Mouse (Mus musculus): ENCODE results near the gene Kctd4.

Kctd4 gene

GRCm38 (mm10) chr14:75989168-75989567, 34.4 kb downstream of the Kctd4 start:
- DNase-seq (ENCODE audit: extremely low read depth, low read depth) = no peak

- DNase-seq (ENCODE audit: extremely low read depth, low read depth) = no peak
Measured at GRCm38 (mm10) chr14:75990936-75991335, 36.1 kb downstream of the Kctd4 start.

- DNase-seq (ENCODE audit: extremely low read depth, low read depth) = no peak
Measured at GRCm38 (mm10) chr14:75992371-75992770, 37.6 kb downstream of the Kctd4 start.

- DNase-seq (ENCODE audit: extremely low read depth, low read depth) = no peak
Measured at GRCm38 (mm10) chr14:75998082-75998481, 43.3 kb downstream of the Kctd4 start.

DNA sequence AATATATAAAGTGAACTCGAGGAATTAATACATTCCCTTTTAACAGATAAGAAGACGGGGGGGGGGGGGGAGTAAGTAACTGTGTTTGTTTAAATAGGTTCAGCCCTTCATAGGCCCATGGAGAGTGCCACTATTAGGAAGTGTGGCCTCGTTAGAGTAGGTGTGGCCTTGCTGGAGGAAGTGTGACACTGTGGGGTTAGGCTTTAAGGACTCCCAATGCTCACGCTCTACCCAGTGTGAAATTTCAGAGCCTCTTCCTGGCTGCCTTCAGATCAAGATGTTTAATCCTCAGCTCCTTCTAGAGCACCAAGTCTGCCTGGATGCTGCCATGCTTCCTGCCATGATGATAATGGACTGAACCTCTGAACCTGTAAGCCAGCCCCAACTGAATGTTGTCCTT, 47.0 kb downstream of the Kctd4 start:
- DNase-seq (ENCODE audit: extremely low read depth, low read depth) = peak; percentile 12

GRCm38 (mm10) chr14:76005011-76005410, 50.2 kb downstream of the Kctd4 start:
- DNase-seq (ENCODE audit: extremely low read depth, low read depth) = no peak

DNA sequence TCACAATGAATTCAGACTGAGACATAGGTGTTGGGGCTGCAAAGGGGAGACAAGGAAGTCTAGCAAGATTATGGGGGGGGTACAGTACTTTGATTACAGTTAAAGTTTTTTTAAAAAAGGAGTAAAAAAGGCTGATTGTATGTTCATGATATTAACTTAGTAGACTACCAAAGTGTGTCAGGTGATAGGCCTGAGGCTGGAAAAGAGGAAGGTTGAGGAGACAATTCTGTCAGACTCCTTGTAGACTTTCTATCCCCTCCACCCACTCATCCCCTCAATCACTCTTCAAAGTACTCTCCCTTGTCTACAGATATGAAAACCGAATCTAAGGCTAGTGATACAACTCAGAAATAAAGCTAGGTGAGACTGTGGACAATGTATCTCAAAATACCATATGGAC, 53.4 kb downstream of the Kctd4 start:
- DNase-seq (ENCODE audit: extremely low read depth, low read depth) = peak; percentile 17

DNA sequence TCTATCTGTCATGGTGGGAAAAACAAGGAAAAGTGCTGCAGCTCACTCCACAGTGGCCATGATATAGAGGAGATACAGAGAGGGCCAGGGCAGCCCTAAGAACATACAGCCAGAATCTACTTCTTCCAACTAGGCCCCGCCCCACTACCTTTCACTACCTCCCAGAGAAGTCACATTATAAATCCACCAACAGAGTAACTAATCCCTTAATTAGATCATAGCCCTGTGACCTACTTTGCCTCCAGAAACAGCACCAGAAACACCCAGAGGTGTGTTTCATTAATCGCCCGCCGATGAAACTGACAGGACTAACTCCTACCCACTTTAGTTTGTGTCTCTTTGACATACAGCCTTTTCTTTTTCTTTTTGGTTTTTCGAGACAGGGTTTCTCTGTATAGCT, 54.4 kb downstream of the Kctd4 start:
- no peak for DNase-seq (ENCODE audit: extremely low read depth, low read depth)

- peak; percentile 81 for DNase-seq (ENCODE audit: extremely low read depth, low read depth)
Measured at GRCm38 (mm10) chr14:76010102-76011061, 55.6 kb downstream of the Kctd4 start, which contains the start of gene Gtf2f2. Gene Gtf2f2, minus strand, starts transcription at chr14:76010865.

DNA sequence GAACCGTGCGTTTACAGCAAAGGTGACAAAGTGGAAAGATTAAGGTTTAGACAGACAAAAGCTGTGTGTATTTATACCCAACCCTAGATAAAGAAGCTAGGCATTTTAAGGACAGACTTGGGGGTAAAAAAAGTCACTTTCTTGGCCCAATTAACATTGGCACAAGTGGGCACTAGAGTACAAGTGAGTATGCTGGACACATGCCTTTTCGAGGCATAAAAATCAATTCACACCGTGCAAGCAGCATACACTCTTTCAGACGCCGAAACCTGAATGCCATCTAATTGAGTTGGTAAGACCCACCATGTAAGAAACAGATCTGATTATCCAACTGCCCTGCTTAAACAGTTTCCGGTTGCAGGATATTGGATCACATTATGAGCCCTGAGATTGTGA, 56.3 kb downstream of the Kctd4 start:
- no peak for DNase-seq (ENCODE audit: extremely low read depth, low read depth)

DNA sequence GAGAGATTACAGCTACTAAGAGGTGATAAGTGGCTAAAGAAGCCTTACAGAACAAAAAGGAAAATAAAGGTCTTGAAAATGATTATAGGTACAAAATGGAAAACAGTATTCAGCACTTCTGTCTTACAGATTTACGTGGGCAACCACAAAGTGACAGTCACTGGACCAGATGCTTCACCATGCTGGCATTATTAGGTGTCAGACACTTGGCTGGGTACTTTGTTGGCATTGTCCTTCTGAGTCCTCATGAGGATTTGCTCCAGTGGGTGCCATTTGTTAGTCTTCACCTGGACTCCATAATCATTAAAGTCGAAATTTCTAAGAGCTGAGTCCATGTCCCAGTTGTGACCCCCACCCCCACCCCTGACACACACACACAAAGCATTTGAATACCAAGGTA, 59.5 kb downstream of the Kctd4 start:
- DNase-seq (ENCODE audit: extremely low read depth, low read depth) = no peak
